Mouse (Mus musculus): ENCODE measurements around the gene Prune2.

- TF ChIP-seq CTCF (IDR thresholded peaks at IDR 0.05; ENCODE audit: low read depth, low read length) (no peak), GATA1 (IDR thresholded peaks at IDR 0.05; ENCODE audit: borderline replicate concordance, low read length) (no peak), POLR2AphosphoS5 (IDR thresholded peaks at IDR 0.05; ENCODE audit: insufficient replicate concordance, low read depth, low read length) (no peak), TAL1 (conservative IDR thresholded peaks at IDR 0.05; ENCODE audit: low read depth, low read length) (no peak)
Measured at GRCm38 (mm10) chr19:16963178-16963577, 7.3 kb downstream of the Prune2 start.
